Mouse (Mus musculus): ENCODE measurements around the gene 2410004P03Rik. TPM values are rescaled to one million over a fixed set of nuclear protein-coding genes. Genes with fewer than 3 reads are reported as not detected.
"Not testable (repeated sequence)": the region's sequence is repeated elsewhere in the genome, so short reads cannot be mapped to it uniquely, and the experiment has no call there.

2410004P03Rik gene
- total RNA-seq, 1 experiment from 2014 or later = not detected

GRCm38 (mm10) chr12:17021125-17021524, 9.6 kb upstream of the 2410004P03Rik start:
- DNase-seq = not testable (repeated sequence)

- peak; percentile 67 for DNase-seq
Measured at GRCm38 (mm10) chr12:17018468-17018867, 6.9 kb upstream of the 2410004P03Rik start.

DNA sequence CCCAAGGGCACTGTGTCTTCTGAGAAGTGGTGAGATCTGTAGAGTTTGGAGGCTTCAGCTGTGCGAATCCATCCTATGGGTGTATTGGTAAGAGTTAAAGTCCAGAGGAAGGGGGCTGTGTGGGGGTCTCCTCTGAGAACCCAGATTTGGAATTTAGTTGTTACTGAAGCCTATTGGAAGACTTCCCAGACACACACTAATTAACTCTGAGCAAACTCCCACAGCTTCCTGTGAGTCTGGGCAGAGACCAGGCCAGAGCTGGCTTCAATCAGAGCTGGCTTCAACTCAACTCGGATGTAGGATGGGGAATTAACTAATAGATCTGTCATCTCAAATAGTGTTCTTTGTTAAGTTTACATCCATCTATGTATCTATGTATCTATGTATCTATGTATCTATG, 4.2 kb upstream of the 2410004P03Rik start:
- DNase-seq = no peak

DNA sequence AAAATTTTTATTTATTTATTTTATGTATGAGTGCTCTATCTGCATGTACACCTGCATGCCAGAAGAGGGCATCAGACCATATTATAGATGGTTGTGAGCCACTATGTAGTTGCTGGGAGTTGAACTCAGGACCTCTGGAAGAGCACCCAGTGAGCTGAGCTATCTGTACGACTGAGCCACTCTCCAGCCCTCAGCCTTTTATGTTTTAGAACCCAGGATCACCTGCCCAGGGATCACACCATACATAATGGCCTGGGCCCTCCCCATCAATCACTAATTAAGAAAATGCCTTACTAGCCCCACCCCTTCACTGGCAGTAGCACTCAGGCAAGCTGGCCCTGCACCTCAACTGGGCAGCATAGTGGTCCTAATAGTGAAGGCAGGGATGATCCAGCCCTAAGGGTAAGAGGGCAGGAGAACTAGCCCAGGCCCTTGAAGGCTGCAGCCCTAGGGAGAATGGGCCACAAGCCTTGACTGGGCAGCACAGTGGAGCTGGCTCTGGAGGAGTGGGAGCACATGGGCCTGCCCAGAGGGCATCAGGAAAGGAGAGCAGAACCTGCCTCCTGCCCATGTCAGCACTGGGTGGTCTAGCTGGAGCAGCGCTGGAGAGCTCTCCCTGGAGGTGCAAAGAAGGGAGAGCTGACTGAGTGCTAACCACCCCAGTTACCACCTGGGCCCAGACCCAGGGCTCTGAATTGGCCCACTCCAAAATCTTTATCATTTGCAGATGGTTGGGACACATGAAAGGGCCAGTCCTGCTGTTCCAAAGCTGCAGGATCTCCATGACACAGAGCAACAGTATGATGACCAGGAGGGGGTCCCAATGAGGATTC, 756 bp upstream of the 2410004P03Rik start:
- no peak for DNase-seq

DNA sequence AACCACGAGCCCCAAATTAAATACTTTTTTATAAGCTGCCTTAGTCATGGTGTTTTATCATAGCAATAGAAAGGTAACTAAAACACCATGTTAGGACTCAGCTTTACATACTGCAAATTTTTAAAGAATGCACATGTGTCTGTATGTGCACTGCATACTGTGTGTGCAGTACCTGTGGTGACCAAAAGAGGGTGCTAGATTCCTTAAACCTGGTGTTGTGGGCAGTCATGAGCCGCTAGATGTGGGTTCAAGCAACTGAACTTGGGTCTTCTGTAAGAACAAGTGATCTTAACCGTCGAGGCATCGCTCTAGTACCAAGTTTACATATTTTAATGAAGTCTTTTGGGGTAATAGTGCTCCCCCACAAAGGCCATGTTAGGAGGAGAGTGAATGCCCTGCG, 2.1 kb downstream of the 2410004P03Rik start:
- no peak for DNase-seq

DNA sequence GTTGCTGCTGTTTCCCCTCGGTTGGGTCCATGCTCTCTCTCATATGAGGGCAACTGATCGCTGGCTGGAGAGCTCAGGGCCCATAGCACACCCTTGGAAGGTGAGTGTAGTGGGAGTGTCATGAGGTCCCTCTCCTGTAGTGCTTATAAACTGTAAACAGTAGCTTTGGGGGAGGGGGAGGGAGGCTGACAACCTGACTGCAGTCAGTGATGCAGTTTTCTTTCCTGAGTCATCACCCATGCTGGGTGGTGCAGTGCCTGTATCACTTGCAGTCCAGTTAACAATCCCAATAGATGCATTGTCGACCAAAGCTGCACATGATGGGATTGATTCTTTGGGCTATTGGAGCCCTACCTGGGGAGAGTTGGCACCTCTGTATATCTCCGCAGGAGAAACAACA, 10.3 kb downstream of the 2410004P03Rik start:
- no peak for DNase-seq

- no peak for DNase-seq
Measured at GRCm38 (mm10) chr12:17000628-17001027, 10.9 kb downstream of the 2410004P03Rik start.

DNA sequence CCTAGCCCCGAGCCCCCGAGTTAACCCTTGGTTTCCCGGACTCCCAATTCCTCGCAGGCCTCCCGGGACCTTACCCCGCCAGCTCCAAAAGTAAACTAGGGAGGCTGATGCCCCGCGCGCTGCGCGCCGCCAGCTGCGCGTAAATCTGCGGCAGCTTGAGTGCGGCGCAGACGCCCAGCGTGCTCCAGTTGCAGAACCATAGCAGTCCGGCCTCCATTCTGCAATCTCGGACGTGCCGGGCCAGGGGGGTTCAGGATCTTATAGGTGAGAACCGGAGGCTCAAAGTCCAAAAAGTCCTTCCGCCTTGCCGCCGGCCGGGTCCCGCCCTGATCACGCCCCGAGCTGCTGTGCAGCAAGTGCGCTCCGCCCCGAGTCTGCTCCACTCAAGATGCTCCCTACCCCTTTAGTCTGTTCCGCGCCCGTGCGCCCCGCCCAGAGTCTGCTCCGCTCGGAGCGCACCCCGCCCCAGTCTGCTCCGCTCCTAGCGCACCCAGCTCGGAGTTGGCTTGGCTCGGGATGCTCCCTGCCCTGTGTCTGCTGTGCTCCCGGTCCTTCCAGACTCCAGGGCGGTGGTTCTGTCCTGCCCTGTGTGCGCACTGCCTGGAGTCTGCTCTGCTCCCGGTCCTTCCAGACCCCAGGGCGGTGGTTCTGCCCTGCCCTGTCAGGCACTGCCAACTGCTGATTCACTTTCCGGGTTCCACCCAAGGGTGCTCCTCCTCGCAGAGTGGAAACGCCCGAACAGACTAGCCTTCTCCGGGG, 11.6 kb downstream of the 2410004P03Rik start, which contains the start of gene Pqlc3:
Gene Pqlc3, minus strand, starts transcription at position 670 of the 759 bp plus-strand sequence.
- DNase-seq = peak; percentile 93

DNA sequence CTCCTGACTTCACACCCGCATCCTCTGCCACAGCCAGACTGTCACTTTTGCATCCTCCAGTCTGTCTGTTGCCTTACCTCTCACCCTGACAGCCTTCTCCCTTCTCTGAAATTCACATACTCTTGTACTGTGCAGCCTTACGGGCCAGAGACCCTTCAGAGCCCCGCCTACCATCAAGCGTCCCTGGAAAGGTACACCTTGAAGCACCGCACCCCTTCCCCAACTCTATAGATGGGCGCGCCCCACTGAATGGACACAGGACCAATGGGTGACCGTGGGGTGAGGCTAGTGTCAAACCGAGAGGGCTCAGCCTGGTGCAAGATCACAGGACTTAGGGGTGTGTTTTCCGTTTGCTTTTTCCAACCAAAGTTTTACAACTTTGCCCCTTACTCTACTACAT, 12.4 kb downstream of the 2410004P03Rik start:
- no peak for DNase-seq

DNA sequence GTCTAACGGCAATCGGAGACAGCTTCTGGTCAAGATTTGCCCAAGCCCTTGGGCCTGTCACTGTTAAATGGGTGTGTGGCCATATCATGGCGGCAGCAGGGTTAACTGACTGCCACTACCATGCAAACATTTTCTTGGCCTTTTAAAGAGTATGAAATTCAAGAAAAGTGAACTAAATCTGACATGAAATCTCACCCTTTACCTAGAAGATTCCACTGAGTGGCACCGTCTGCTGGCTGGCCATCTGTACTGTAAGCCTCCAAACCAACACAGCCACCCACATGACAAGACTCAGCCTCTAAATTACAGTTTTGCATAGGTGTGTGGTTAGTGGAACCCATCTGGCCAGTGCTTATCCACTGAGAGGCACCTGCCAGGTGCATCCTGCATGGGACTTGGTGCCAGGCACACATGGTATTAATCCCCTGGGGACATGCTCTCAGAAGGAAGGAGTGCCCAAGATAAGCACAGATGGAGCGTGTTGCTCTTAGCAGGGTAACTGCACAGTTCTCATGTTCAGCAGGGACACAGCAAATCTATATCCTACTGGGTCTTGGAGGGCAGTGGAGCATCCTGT, 14.6 kb downstream of the 2410004P03Rik start:
- no peak for DNase-seq

GRCm38 (mm10) chr12:16996281-16996680, 15.2 kb downstream of the 2410004P03Rik start:
- DNase-seq = no peak

DNA sequence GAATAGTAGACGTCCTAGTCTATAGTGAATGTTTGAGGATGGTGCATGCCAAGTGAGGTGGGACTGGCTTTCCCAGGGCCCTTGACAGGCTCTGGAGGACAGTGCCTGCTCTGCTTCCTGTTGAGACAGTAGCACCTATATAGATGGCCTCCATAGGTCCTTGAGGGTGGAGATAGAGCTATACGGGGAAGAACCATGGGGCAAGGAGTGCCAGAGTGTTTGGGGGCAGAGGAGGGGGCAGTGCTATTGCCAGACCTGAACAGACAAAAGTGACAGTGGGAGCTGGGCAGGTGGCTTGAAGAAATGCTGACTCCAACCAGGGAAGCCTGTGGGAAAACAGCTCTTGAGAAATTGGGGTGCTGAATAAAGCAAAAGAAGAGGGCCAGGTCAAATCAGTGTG, 17.2 kb downstream of the 2410004P03Rik start:
- DNase-seq = no peak

- DNase-seq = no peak
Measured at GRCm38 (mm10) chr12:16992355-16992754, 19.2 kb downstream of the 2410004P03Rik start.

DNA sequence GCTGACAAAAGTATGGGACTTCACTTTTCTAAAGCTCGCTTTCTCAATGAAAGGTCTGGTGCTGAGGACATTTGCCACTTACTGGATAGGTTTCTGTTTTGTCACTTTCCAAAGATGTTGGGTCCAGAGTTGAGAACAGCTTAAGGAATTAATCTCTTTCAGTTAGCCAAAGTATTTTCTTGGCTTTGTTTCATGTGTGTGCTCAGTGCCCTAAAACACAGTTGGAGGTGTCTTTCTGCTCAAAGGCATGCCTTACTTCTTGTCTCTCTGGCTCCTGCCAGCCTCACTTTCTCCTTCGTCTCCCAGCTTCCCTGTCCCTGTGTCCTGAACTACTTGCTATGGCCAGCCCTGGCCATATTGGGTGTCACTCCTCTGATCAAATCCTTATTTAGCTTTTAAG, 20.2 kb downstream of the 2410004P03Rik start:
- DNase-seq = no peak

DNA sequence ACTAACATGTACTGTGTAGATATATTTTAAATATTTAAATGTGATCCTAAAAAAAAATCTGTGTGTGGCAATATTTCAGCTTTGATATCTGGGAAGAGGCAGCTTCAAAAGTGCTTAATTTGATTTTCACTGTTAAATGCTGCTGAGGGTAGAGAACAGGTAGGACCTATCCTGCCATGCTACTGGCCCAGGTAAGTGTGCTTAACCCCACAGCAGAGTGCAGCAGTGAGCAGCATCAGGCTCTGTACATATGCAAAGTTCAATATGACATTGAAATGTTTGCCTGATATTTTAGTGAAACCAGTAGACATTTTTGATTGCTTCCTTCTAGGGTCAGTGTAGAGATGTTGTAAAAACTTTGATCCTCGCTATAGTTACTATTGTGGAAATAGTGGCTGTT, 25.7 kb downstream of the 2410004P03Rik start:
- DNase-seq = no peak

DNA sequence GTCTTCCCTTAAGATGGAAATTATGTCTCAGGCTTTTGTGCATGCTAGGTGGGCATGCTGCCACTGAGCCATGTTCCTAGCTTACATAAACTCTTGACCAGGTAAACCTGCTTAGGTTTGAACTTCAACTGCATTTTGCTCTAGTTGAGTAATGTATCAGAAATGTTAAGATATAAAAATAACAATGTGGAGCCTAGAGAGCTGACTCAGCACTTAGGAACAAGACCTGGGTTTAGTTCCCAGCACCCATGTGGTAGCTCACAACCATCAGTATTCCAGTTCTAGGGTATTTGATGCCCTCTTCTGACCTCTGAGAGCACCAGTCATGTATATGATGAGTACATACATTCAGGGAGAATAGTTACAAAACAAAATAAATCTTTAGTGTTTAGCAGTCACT, 34.4 kb downstream of the 2410004P03Rik start:
- DNase-seq = no peak

- DNase-seq = no peak
Measured at GRCm38 (mm10) chr12:16966811-16967210, 44.7 kb downstream of the 2410004P03Rik start.

DNA sequence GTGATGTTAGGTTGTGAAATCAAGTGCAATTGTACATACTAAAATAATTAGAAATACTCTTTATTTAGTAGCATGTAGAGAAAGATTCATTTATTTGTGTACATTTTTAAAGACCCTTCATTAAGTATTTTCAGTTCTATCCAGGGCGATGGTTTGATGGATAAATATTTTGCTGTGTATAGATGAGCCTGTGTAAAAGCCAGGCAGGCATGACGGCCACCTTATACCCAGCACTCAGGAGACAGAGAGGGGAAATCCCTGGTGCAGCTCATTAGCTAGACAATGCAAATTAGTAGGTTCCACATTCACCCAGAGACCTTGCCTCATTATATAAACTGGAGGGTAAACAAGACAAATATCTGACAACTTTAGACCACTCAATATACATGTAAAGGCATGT, 48.2 kb downstream of the 2410004P03Rik start:
- no peak for DNase-seq

DNA sequence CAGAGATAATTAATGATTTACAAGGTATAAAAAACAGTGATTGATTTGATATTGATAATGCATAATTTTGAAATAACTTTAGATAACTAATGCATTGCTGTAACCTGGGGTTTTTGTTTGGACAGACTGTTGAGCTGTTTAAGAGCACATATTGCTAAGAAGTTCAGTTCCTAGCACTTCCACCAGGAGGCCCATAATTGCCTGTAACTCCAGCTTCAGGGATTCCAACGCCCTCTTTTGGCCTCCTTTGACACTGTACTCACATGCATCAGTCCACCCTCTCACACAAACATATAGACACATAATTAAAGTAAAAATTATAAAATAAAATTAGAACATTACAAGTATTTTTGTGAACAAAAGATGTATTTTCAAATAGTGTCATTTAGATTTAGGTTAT, 52.7 kb downstream of the 2410004P03Rik start:
- peak; percentile 41 for DNase-seq
